Mouse (Mus musculus): Measurements from ENCODE around the gene Cacna2d2. TPM values are rescaled to one million over a fixed set of nuclear protein-coding genes. Genes with fewer than 3 reads are reported as not detected.

The Cacna2d2 gene
- polyA plus RNA-seq, 1 experiment: 5.3 TPM

- Histone ChIP-seq H3K4me3 (ENCODE audit: low read depth, low read length) (no peak overlapping the region), H3K4me1 (ENCODE audit: control insufficient read depth, insufficient read depth, insufficient read length, low read length) (peaks cover 15% of the 10 kb centered on the region), H3K27me3 (ENCODE audit: control insufficient read depth, insufficient read depth, low read length) (no peaks in the 10 kb centered on the region), H3K27ac (ENCODE audit: insufficient read depth, low read depth, low read length) (no peak overlapping the region), H3K36me3 (ENCODE audit: control insufficient read depth, insufficient read depth, low read length) (peaks cover 23% of the 10 kb centered on the region)
- 85% methylated on average over 11 of the region's 11 CpGs for WGBS
- TF ChIP-seq POLR2A (IDR thresholded peaks at IDR 0.05; ENCODE audit: low read depth, low read length): no peak
- TF ChIP-seq CTCF (IDR thresholded peaks at IDR 0.05; ENCODE audit: extremely low read depth, insufficient read length, insufficient replicate concordance, low read depth, low read length): no peak
These were observed 143.9 kb downstream of the Cacna2d2 start for GRCm38 (mm10) chr9:107543299-107543698.

DNA sequence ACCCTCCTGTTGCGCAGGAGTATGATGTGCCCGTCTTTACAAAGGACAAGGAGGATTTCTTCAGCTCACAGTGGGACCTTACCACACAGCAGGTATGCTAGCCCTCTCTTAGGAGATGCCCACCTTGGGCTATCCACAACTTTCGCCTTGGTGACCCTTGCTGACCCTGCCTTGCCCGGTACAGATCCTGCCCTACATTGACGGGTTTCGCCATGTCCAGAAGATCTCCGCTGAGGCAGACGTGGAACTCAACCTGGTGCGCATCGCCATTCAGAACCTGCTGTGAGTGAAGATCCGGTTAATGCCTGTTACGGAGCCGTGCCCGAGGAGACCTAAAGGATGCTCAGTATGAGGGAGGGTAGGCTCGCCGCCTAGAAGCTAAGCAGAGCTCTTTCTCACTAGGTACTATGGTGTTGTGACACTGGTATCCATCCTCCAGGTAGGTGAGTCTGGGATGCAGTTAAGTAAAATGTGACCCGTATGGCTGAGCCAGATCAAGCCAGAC, 144.8 kb downstream of the Cacna2d2 start:
- Histone ChIP-seq H3K27me3 (ENCODE audit: control insufficient read depth, insufficient read depth, low read length) (no peaks in the 10 kb centered on the region), H3K36me3 (ENCODE audit: control insufficient read depth, insufficient read depth, low read length) (peaks cover 15% of the 10 kb centered on the region), H3K27ac (ENCODE audit: insufficient read depth, low read depth, low read length) (no peak overlapping the region), H3K4me1 (ENCODE audit: control insufficient read depth, insufficient read depth, insufficient read length, low read length) (peaks cover 15% of the 10 kb centered on the region), H3K4me3 (ENCODE audit: low read depth, low read length) (no peak overlapping the region)
- TF ChIP-seq CTCF (IDR thresholded peaks at IDR 0.05; ENCODE audit: extremely low read depth, insufficient read length, insufficient replicate concordance, low read depth, low read length) (no peak), POLR2A (IDR thresholded peaks at IDR 0.05; ENCODE audit: low read depth, low read length) (no peak)
- WGBS: 97% methylated on average over 17 of the region's 17 CpGs

- H3K27me3 ChIP-seq (ENCODE audit: control insufficient read depth, insufficient read depth, low read length): no peaks in the 10 kb centered on the region
- H3K4me3 ChIP-seq (ENCODE audit: low read depth, low read length): no peak overlapping the region
- TF ChIP-seq CTCF (IDR thresholded peaks at IDR 0.05; ENCODE audit: extremely low read depth, insufficient read length, insufficient replicate concordance, low read depth, low read length) (no peak), POLR2A (IDR thresholded peaks at IDR 0.05; ENCODE audit: low read depth, low read length) (no peak)
- 90% methylated on average over 12 of the region's 12 CpGs for WGBS
- H3K4me1 ChIP-seq (ENCODE audit: control insufficient read depth, insufficient read depth, insufficient read length, low read length): peaks cover 15% of the 10 kb centered on the region
- H3K36me3 ChIP-seq (ENCODE audit: control insufficient read depth, insufficient read depth, low read length): peaks cover 10% of the 10 kb centered on the region; the same call in 1 of the 2 replicates
- no peak overlapping the region for H3K27ac ChIP-seq (ENCODE audit: insufficient read depth, low read depth, low read length)
These were observed 145.3 kb downstream of the Cacna2d2 start for GRCm38 (mm10) chr9:107544729-107545128.

GRCm38 (mm10) chr9:107545199-107545598, 145.8 kb downstream of the Cacna2d2 start:
- Histone ChIP-seq H3K4me1 (ENCODE audit: control insufficient read depth, insufficient read depth, insufficient read length, low read length) (peaks cover 15% of the 10 kb centered on the region), H3K27ac (ENCODE audit: insufficient read depth, low read depth, low read length) (no peak overlapping the region), H3K36me3 (ENCODE audit: control insufficient read depth, insufficient read depth, low read length) (peaks cover 8% of the 10 kb centered on the region; the same call in 1 of the 2 replicates), H3K27me3 (ENCODE audit: control insufficient read depth, insufficient read depth, low read length) (no peaks in the 10 kb centered on the region), H3K4me3 (ENCODE audit: low read depth, low read length) (no peak overlapping the region)
- 89% methylated on average over 10 of the region's 10 CpGs for WGBS
- TF ChIP-seq POLR2A (IDR thresholded peaks at IDR 0.05; ENCODE audit: low read depth, low read length) (no peak), CTCF (IDR thresholded peaks at IDR 0.05; ENCODE audit: extremely low read depth, insufficient read length, insufficient replicate concordance, low read depth, low read length) (no peak)

- peaks cover 15% of the 10 kb centered on the region for H3K4me1 ChIP-seq (ENCODE audit: control insufficient read depth, insufficient read depth, insufficient read length, low read length)
- H3K27me3 ChIP-seq (ENCODE audit: control insufficient read depth, insufficient read depth, low read length): no peaks in the 10 kb centered on the region
- no peak overlapping the region for H3K4me3 ChIP-seq (ENCODE audit: low read depth, low read length)
- H3K27ac ChIP-seq (ENCODE audit: insufficient read depth, low read depth, low read length): no peak overlapping the region
- peak; percentile 95; the same call in 1 of the 2 replicates for TF ChIP-seq CTCF (IDR thresholded peaks at IDR 0.05; ENCODE audit: extremely low read depth, insufficient read length, insufficient replicate concordance, low read depth, low read length)
- no peak for TF ChIP-seq POLR2A (IDR thresholded peaks at IDR 0.05; ENCODE audit: low read depth, low read length)
- H3K36me3 ChIP-seq (ENCODE audit: control insufficient read depth, insufficient read depth, low read length): peaks cover 8% of the 10 kb centered on the region; the same call in 1 of the 2 replicates
- 18% methylated on average over 3 of the region's 3 CpGs for WGBS
These were observed 146.2 kb downstream of the Cacna2d2 start for GRCm38 (mm10) chr9:107545602-107546001.

- Histone ChIP-seq H3K4me1 (ENCODE audit: control insufficient read depth, insufficient read depth, insufficient read length, low read length) (peaks cover 18% of the 10 kb centered on the region), H3K27me3 (ENCODE audit: control insufficient read depth, insufficient read depth, low read length) (no peaks in the 10 kb centered on the region), H3K36me3 (ENCODE audit: control insufficient read depth, insufficient read depth, low read length) (peaks cover 8% of the 10 kb centered on the region; the same call in 1 of the 2 replicates), H3K27ac (ENCODE audit: insufficient read depth, low read depth, low read length) (no peak within 1 kb of the TSS), H3K4me3 (ENCODE audit: low read depth, low read length) (peak within 1 kb of the TSS; percentile 27)
- WGBS: 2% methylated on average over 20 of the region's 20 CpGs
- TF ChIP-seq POLR2A (IDR thresholded peaks at IDR 0.05; ENCODE audit: low read depth, low read length) (no peak), CTCF (IDR thresholded peaks at IDR 0.05; ENCODE audit: extremely low read depth, insufficient read length, insufficient replicate concordance, low read depth, low read length) (no peak)
These were observed 147.6 kb downstream of the Cacna2d2 start, which contains the start of gene Zmynd10 for GRCm38 (mm10) chr9:107547026-107547425. Gene Zmynd10 (plus strand): TSS chr9:107547298.

DNA sequence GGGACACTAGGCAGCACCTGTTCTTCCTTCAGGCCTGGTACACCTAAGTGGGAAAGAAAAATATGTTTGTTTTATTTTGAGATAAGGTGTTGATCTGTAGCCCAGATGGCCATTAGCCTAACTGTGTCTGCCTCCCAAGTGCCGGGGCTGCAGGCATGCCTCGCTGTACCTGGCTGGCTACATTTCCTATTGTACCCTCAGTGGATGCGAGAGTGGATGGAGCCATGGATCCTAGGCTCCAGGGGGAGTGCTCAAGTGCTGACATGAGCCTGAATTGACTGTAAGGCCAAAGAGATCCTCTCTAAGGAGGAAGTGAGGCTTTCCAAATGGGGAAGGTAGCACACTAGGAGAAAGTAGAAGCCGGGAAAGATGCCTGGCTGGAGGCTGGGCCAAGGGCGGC, 148.5 kb downstream of the Cacna2d2 start:
- H3K27me3 ChIP-seq (ENCODE audit: control insufficient read depth, insufficient read depth, low read length): no peaks in the 10 kb centered on the region
- H3K27ac ChIP-seq (ENCODE audit: insufficient read depth, low read depth, low read length): no peak overlapping the region
- WGBS: 69% methylated on average over 5 of the region's 5 CpGs
- peaks cover 18% of the 10 kb centered on the region for H3K4me1 ChIP-seq (ENCODE audit: control insufficient read depth, insufficient read depth, insufficient read length, low read length)
- H3K4me3 ChIP-seq (ENCODE audit: low read depth, low read length): no peak overlapping the region
- peaks cover 8% of the 10 kb centered on the region; the same call in 1 of the 2 replicates for H3K36me3 ChIP-seq (ENCODE audit: control insufficient read depth, insufficient read depth, low read length)
- TF ChIP-seq POLR2A (IDR thresholded peaks at IDR 0.05; ENCODE audit: low read depth, low read length) (no peak), CTCF (IDR thresholded peaks at IDR 0.05; ENCODE audit: extremely low read depth, insufficient read length, insufficient replicate concordance, low read depth, low read length) (no peak)

Data from small intestine, adult 2 months (tissue).